Mouse (Mus musculus) brain, embryonic 14.5 days (tissue): ENCODE measurements at regions not wholly inside any gene's neighbourhood (a gene's known extent, or its start where the extent isn't known, plus 50 kb on each side); places are given as distances from the start of the nearest gene placed in this dataset.

ENCODE experiments used
- DNase-seq: peaks from one replicate; pipeline ENCODE4 v3.0.0-alpha.2; 2011; ENCODE audit warnings: low read depth
- CTCF ChIP-seq: fragments of 200-500 bp; IDR thresholded peaks from 2 replicates; pipeline ENCODE4 v1.5.1; 2012; ENCODE audit warnings: inconsistent platforms, mild to moderate bottlenecking, moderate library complexity, borderline replicate concordance; ENCODE audit not compliant: insufficient read depth, insufficient read length; ENCODE audit errors: extremely low read depth
- POLR2A ChIP-seq: fragments of 200-500 bp; IDR thresholded peaks from 2 replicates; pipeline ENCODE4 v1.6.1; 2012; ENCODE audit warnings: mild to moderate bottlenecking, inconsistent platforms, borderline replicate concordance; ENCODE audit not compliant: poor library complexity, insufficient read depth, insufficient read length, severe bottlenecking; ENCODE audit errors: extremely low read depth

DNA sequence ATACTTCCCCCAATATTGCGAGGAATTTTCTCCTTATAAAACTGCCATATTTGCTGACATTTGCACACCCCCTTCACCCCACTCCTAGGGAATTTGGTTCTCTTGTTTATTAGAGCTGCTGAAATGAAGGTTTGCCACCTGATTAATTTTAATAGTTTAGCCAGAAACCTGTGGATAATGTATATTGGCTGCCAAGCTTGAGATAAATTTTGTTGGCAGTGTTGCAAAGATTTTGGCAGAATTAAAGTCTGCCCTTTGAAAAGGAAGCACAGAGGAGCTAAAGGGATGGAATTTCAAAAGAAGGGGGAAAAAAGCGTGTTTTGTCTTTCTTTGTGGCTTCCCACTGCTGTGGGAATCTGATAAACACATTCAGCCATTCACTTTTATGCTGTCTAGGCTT is 354.6 kb upstream of the Car10 start:
- TF ChIP-seq POLR2A (no peak), CTCF (no peak)
- peak; percentile 61 for DNase-seq

DNA sequence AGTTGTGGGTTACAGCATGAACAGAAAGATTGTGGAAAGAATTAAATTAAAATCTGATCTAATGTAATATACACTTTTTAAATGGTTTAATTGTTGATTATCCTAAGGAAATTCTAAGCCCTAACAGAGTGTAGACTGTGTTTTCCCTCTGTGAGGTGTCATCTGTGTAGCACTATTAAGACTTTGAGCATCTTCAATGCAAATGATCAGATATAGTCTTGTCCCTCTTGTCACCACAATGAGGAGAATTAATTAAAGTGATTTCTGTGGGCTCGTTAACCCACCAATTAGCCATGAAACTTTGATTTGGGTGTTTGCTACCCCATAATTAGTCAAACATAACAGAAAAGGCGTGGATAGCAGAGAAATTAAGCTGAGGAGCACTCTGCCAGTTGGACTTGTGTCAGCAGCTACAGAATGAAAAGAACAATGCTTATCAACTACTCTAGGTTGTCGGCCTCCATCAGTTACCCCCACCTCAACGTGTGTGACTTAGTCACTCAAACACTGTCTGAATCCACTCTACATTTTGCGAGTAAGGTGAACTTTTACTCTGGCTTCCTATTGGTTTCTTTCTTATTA is 339.4 kb upstream of the Car10 start:
- peak; percentile 87 for DNase-seq
- TF ChIP-seq CTCF, result no peak
- no peak for TF ChIP-seq POLR2A

DNA sequence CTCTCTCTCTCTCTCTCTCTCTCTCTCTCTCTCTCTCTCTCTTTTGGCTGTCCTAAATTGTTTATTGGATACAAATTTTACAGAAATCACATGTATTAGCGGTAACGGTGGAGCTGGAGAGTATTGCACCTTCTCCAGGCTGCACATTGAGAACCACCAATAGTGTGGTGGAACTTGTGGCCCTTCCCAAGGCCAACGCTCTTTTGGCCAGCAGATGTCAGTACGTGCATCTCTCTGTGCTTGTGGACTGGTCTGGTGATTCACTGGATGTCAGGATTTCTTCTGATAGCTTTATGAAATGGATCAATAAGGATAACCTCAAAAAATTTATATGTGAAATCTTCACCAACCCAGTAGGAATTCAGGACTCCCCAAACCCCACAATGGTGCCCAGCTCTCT is 327.9 kb upstream of the Car10 start:
- TF ChIP-seq POLR2A, result no peak
- TF ChIP-seq CTCF, result no peak
- DNase-seq, result no peak

DNA sequence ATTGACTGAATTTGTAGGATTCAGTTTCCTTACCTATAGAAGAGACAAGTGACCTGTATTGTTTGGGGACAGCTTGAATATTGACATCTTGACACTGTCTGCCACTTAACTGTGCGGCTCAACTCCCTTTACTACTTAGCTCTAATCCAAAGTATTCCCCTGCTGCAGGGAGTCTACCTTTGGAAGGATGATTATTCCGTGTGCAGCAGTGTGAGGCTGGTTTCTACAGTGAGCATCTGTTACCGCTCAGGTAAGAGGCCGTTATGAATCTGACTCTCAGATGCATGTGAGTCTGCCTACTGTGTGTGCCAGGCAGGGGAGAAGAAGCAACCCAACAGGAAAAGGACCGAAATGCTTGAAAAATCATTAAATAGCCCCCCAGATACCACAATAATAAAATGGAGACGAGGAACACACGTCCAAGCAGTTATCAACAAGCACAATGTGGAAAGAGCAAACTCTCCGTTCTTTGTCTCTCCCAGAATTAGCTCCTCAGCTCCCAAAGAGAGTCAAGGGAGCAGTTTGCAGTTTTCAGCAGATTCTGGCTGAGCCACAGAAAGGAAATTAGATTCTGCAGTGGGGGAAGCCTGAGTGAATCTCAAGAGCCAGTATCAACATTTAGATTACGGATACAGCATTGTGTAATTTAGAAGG is 324.8 kb upstream of the Car10 start:
- TF ChIP-seq CTCF, result no peak
- no peak for TF ChIP-seq POLR2A
- peak; percentile 37 for DNase-seq

DNA sequence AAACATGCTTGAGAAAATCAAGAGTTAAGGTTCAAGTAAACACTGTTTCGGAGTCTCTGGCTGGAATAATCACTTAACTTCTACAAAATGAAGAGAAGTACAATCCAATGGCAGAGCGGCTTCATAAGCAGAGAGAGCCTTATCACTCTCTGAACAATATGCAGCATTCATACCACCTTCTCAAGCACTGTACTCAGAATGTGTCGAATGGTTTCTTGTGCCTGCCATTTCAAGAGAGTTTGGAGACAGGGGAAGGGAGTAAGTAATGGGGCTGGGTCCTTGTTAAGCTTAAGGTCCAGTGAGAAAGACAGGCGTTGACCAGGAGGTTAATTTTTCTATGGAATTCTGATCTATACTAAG is 324.3 kb upstream of the Car10 start:
- TF ChIP-seq CTCF, result no peak
- TF ChIP-seq POLR2A, result no peak
- DNase-seq, result no peak

DNA sequence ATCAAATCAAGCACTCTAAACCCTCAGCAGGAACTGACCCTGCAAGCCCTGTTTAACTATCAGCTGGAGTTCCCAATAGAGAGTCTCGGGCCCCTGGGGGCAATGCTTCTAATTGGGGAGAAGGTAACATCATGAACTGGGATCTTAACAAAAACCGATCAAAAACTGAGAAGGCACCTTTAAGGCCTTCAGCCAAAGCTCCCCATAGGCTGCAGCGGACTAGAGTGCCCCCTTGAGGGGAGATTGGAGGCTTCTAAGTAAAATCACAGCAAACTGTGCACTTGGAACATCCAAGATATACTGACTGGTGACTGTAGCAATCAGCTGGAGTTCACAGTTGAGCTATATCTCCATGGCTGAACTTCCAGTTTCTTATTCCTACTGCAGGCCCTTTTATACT is 323.0 kb upstream of the Car10 start:
- TF ChIP-seq CTCF (peak; percentile 62), POLR2A (no peak)
- DNase-seq, result peak; percentile 67

DNA sequence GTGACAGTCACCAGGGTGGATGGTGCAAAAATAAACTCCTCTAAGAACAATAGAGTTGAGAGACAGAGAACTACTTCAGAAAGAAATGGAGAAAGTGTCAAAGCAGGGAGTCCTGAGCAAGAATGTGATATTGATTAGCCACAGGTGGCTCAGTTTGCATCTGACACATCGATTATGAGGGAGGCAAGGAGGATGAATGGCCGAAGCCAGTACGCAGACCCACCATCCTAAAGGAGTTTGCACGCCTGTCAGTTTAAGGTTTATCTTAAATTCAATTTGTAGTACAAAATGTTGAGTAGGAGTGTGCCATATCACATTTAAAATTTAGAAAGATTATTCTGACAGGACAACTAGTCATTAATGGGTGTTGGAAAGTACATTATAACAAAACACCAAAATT is 298.6 kb upstream of the Car10 start:
- TF ChIP-seq CTCF, result no peak
- DNase-seq, result no peak
